Mouse (Mus musculus) lung, adult 2 months (tissue): ENCODE measurements at regions not wholly inside any gene's neighbourhood (a gene's known extent, or its start where the extent isn't known, plus 50 kb on each side); places are given as distances from the start of the nearest gene placed in this dataset.

Experiments used
- CTCF ChIP-seq: fragments of 200-500 bp; IDR thresholded peaks from 2 replicates; pipeline ENCODE4 v1.5.1; 2011; ENCODE audit warnings: mild to moderate bottlenecking, low read length, control low read depth; ENCODE audit not compliant: insufficient read depth
- POLR2A ChIP-seq: fragments of 200-500 bp; IDR thresholded peaks from 2 replicates; pipeline ENCODE4 v1.6.1; 2011; ENCODE audit warnings: low read depth, mild to moderate bottlenecking, control low read depth, low read length, borderline replicate concordance; ENCODE audit errors: extremely low read depth

DNA sequence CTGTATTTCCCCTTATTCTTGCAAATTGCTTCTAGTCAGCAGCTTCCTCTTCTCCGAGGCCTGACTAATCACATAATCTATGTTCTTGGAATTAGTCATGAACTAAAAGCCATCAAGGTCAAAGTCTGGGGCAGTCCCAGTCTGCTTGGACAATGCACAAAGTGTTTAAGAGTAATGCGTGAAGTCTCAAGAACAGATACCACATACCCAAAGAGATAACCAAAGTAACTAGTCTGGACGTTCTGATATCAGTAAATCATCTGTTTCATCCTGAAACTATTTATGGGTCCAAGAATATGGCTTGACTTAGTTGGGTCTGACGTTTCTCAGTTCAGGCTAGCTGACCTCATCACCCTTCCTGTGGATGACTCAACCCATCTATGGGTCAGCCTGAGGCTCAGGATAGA, 76.1 kb downstream of the Tmsb4x start:
- TF ChIP-seq CTCF, result no peak
- no peak for TF ChIP-seq POLR2A
